Mouse (Mus musculus): ENCODE measurements around the gene Nufip1. TPM values are rescaled to one million over a fixed set of nuclear protein-coding genes. Genes with fewer than 3 reads are reported as not detected.

Nufip1 gene
- total RNA-seq, 1 experiment = 13.8 TPM

DNA sequence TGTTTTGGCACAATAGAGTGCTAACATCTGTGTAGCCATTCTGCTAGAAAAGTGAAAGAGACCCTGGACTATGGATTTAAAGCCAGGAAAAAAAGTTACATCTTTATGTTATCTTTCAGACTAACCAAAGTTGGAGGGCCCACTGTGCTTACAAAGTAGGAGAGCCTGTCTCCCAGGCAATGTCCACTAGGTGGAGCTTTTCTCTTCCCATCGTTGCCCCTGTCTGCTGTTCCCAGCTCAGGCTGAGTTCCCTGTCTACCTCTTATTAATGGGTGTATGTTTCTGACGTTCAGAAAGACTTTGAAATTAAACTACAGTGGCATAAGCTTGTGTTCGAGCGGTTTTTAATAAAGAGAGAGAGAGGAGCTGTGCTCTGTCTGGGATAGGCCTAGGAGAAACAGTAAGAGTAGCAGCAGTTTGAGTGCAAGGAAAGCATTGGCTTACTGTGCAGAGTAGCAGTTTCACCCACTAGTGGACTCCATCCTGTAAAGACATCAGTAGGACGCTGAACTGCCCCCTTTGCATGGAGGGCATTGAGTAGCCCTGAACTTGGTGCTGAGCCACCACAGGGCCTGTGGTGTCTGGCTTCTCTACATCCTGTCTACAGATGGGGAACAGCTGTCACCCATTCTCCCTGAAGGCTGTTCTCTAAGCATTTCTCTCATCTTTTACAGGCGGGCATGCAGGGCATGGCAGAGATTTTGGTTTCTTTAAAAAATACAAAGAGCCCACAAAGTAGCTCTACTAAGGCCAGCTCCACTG is 11.4 kb downstream of the Nufip1 start:
- Histone ChIP-seq H3K9ac (ENCODE audit: insufficient read depth, low read depth, low read length, poor library complexity, severe bottlenecking) (no peak overlapping the region), H3K36me3 (ENCODE audit: control insufficient read depth, insufficient read depth, low read length, poor library complexity, severe bottlenecking) (peaks cover 33% of the 10 kb centered on the region), H3K27ac (ENCODE audit: insufficient read depth, low read depth, low read length, poor library complexity, severe bottlenecking) (no peak overlapping the region), H3K9me3 (ENCODE audit: control insufficient read depth, insufficient read depth, low read depth, low read length) (no peaks in the 10 kb centered on the region), H3K4me1 (ENCODE audit: control insufficient read depth in 2 of 2, insufficient read depth in 2 of 2, low read length in 2 of 2, poor library complexity in 1 of 2) (no peaks in the 10 kb centered on the region; a peak in 1 of 4 replicates), H3K4me3 (ENCODE audit: insufficient read depth in 1 of 2, low read depth in 1 of 2, low read length in 2 of 2, poor library complexity in 1 of 2, severe bottlenecking in 1 of 2) (no peak overlapping the region)
- TF ChIP-seq ZC3H11A (IDR thresholded peaks at IDR 0.05; ENCODE audit: borderline replicate concordance, low read depth, low read length) (no peak), HCFC1 (IDR thresholded peaks at IDR 0.05; ENCODE audit: borderline replicate concordance, insufficient read depth, low read length) (no peak), MAFK (IDR thresholded peaks at IDR 0.05; ENCODE audit: insufficient read depth, low read depth, low read length) (no peak), CHD2 (IDR thresholded peaks at IDR 0.05; ENCODE audit: low read depth, low read length) (no peak), ZNF384 (IDR thresholded peaks at IDR 0.05; ENCODE audit: low read depth, low read length) (no peak)
- no peak for DNase-seq (ENCODE audit: low read depth, low spot score)
- in situ Hi-C loops (cut with MboI; ENCODE audit: low sequenced_read_pairs in 2 of 2, unreplicated experiment in 2 of 2) = no loop called here

DNA sequence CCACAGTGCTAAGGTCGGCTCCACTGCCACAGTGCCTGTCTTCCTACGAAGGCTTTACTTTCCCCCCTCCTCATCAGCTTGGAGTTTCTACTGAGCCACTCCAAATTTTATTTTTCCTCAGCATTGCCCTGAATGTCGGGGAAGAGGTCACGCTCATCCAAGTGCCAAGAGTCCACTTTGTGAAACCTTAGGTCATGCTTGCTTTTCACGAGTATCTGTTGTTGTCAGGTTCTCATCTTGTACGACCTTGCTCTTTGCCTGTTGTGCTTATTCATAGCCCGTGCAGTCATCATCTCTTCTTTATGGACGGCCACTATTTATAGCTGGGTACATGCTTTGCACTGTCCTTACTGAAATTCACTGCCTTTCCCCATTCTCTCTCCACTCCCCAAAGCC is 12.0 kb downstream of the Nufip1 start:
- no peaks in the 10 kb centered on the region for H3K9me3 ChIP-seq (ENCODE audit: control insufficient read depth, insufficient read depth, low read depth, low read length)
- TF ChIP-seq HCFC1 (IDR thresholded peaks at IDR 0.05; ENCODE audit: borderline replicate concordance, insufficient read depth, low read length) (no peak), ZC3H11A (IDR thresholded peaks at IDR 0.05; ENCODE audit: borderline replicate concordance, low read depth, low read length) (no peak), MAFK (IDR thresholded peaks at IDR 0.05; ENCODE audit: insufficient read depth, low read depth, low read length) (no peak), CHD2 (IDR thresholded peaks at IDR 0.05; ENCODE audit: low read depth, low read length) (no peak), ZNF384 (IDR thresholded peaks at IDR 0.05; ENCODE audit: low read depth, low read length) (no peak)
- no peaks in the 10 kb centered on the region for H3K4me1 ChIP-seq (ENCODE audit: control insufficient read depth in 2 of 2, insufficient read depth in 2 of 2, low read length in 2 of 2, poor library complexity in 1 of 2)
- H3K4me3 ChIP-seq (ENCODE audit: insufficient read depth in 1 of 2, low read depth in 1 of 2, low read length in 2 of 2, poor library complexity in 1 of 2, severe bottlenecking in 1 of 2) = no peak overlapping the region
- DNase-seq (ENCODE audit: low read depth, low spot score) = no peak
- H3K27ac ChIP-seq (ENCODE audit: insufficient read depth, low read depth, low read length, poor library complexity, severe bottlenecking) = no peak overlapping the region
- no peak overlapping the region for H3K9ac ChIP-seq (ENCODE audit: insufficient read depth, low read depth, low read length, poor library complexity, severe bottlenecking)
- in situ Hi-C loops (cut with MboI; ENCODE audit: low sequenced_read_pairs in 2 of 2, unreplicated experiment in 2 of 2) = no loop called here
- peaks cover 37% of the 10 kb centered on the region for H3K36me3 ChIP-seq (ENCODE audit: control insufficient read depth, insufficient read depth, low read length, poor library complexity, severe bottlenecking)

DNA sequence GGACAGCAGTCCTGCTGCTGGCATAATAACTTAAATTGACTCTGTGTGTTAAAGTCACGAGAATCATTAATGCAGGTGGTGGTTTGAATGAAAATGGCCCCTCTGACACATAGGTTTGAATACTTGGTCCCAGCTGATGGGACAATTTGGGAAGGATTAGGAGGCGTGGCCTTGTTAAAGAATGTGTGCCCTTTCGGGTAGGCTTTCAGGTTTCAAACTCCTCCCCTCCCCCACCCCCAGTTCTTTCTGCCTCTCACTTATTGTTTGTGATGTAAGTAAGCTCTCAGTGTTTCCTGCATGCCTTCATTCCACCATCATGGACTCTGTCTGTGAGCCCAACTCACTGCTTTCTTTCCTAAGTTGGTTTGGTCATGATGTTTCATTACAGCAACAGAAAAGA is 16.6 kb downstream of the Nufip1 start:
- H3K9me3 ChIP-seq (ENCODE audit: control insufficient read depth, insufficient read depth, low read depth, low read length) = no peaks in the 10 kb centered on the region
- TF ChIP-seq ZNF384 (IDR thresholded peaks at IDR 0.05; ENCODE audit: low read depth, low read length) (no peak), ZC3H11A (IDR thresholded peaks at IDR 0.05; ENCODE audit: borderline replicate concordance, low read depth, low read length) (no peak), MAFK (IDR thresholded peaks at IDR 0.05; ENCODE audit: insufficient read depth, low read depth, low read length) (no peak), HCFC1 (IDR thresholded peaks at IDR 0.05; ENCODE audit: borderline replicate concordance, insufficient read depth, low read length) (no peak)
- H3K4me3 ChIP-seq (ENCODE audit: insufficient read depth in 1 of 2, low read depth in 1 of 2, low read length in 2 of 2, poor library complexity in 1 of 2, severe bottlenecking in 1 of 2) = no peak overlapping the region
- no peak overlapping the region for H3K9ac ChIP-seq (ENCODE audit: insufficient read depth, low read depth, low read length, poor library complexity, severe bottlenecking)
- no peaks in the 10 kb centered on the region for H3K4me1 ChIP-seq (ENCODE audit: control insufficient read depth in 2 of 2, insufficient read depth in 2 of 2, low read length in 2 of 2, poor library complexity in 1 of 2)
- peaks cover 43% of the 10 kb centered on the region for H3K36me3 ChIP-seq (ENCODE audit: control insufficient read depth, insufficient read depth, low read length, poor library complexity, severe bottlenecking)
- in situ Hi-C loops (cut with MboI; ENCODE audit: low sequenced_read_pairs in 2 of 2, unreplicated experiment in 2 of 2) = no loop called here
- H3K27ac ChIP-seq (ENCODE audit: insufficient read depth, low read depth, low read length, poor library complexity, severe bottlenecking) = no peak overlapping the region
- DNase-seq (ENCODE audit: low read depth, low spot score) = no peak

DNA sequence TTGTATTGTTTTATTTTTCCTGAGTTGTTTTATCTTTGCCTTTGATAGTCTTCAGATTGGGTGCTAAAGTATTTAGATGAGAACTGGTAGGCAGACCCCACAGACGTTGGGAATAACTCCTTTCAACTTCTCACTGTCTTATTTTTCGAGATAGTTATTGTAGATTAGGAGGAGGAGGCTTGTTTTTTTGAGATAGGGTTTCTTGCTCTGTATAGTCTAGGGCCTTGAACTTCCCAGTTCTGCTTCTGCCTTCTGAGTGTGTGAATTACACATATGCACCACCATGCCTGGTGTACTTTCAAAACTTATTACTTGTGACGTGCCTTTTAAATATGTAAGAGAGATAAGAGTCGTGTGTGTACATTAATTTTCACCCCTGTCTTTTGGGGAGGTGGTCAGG is 17.5 kb downstream of the Nufip1 start:
- Histone ChIP-seq H3K4me3 (ENCODE audit: insufficient read depth in 1 of 2, low read depth in 1 of 2, low read length in 2 of 2, poor library complexity in 1 of 2, severe bottlenecking in 1 of 2) (no peak overlapping the region), H3K4me1 (ENCODE audit: control insufficient read depth in 2 of 2, insufficient read depth in 2 of 2, low read length in 2 of 2, poor library complexity in 1 of 2) (no peaks in the 10 kb centered on the region), H3K27ac (ENCODE audit: insufficient read depth, low read depth, low read length, poor library complexity, severe bottlenecking) (no peak overlapping the region), H3K36me3 (ENCODE audit: control insufficient read depth, insufficient read depth, low read length, poor library complexity, severe bottlenecking) (peaks cover 42% of the 10 kb centered on the region), H3K9me3 (ENCODE audit: control insufficient read depth, insufficient read depth, low read depth, low read length) (no peaks in the 10 kb centered on the region), H3K9ac (ENCODE audit: insufficient read depth, low read depth, low read length, poor library complexity, severe bottlenecking) (no peak overlapping the region)
- DNase-seq (ENCODE audit: low read depth, low spot score) = no peak
- TF ChIP-seq ZC3H11A (IDR thresholded peaks at IDR 0.05; ENCODE audit: borderline replicate concordance, low read depth, low read length) = no peak
- TF ChIP-seq CHD2 (IDR thresholded peaks at IDR 0.05; ENCODE audit: low read depth, low read length) = no peak
- TF ChIP-seq HCFC1 (IDR thresholded peaks at IDR 0.05; ENCODE audit: borderline replicate concordance, insufficient read depth, low read length) = no peak
- no peak for TF ChIP-seq MAFK (IDR thresholded peaks at IDR 0.05; ENCODE audit: insufficient read depth, low read depth, low read length)
- no peak for TF ChIP-seq ZNF384 (IDR thresholded peaks at IDR 0.05; ENCODE audit: low read depth, low read length)
- in situ Hi-C loops (cut with MboI; ENCODE audit: low sequenced_read_pairs in 2 of 2, unreplicated experiment in 2 of 2) = no loop called here
